Mouse (Mus musculus) heart, postnatal 14 days (tissue): ENCODE measurements around the gene Aurkb. TPM values are rescaled to one million over a fixed set of nuclear protein-coding genes. Genes with fewer than 3 reads are reported as not detected.
"Not testable (repeated sequence)": the region's sequence is repeated elsewhere in the genome, so short reads cannot be mapped to it uniquely, and the experiment has no call there.

Source experiments
- DNase-seq, 2 experiments: peaks; one replicate each; pipeline ENCODE4 v3.0.0; 2021 to 2022
- intact Hi-C: fragments of 180-260 bp; cut with DNase I; formaldehyde crosslinking; loops from one replicate; pipeline ENCODE4 v1.15.1; 2025
- total RNA-seq, 2 experiments: library from RNA; stranded (reverse); gene quantifications; 2 replicates each; pipeline ENCODE4 v1.2.3; 2021

The Aurkb gene
- total RNA-seq, 2 experiments from 2014 or later, result 3.6 to 8.1 TPM

DNA sequence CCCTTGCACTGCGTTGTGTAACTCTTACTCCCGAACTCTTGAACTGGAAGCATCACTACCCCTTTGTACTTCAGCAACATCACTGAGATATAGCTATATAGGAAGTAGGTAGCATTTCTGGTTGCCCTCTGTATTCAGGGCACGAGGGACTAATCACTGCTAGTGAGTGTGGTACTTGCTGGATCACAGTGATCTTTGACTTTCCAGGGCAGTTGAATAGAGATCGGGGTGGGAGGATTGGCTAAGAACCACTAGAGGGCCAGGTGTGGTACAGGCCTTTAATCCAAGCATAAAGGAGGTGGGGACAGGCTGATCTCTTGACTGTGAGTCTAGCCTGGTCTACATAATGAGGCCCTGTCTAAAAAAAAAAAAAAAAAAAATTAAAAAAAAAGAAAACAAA is 47.4 kb downstream of the Aurkb start:
- DNase-seq, result no peak
- intact Hi-C loops, result loop anchor here (10.0 kb wide), 1 partner anchor 322 kb away; the partner anchor contains the start of gene Kdm6b

GRCm38 (mm10) chr11:69093856-69094255 is 48.4 kb downstream of the Aurkb start:
- intact Hi-C loops, result loop anchor here (10.0 kb wide), 1 partner anchor 321 kb away; the partner anchor contains the start of gene Kdm6b
- DNase-seq, result not testable (repeated sequence)

DNA sequence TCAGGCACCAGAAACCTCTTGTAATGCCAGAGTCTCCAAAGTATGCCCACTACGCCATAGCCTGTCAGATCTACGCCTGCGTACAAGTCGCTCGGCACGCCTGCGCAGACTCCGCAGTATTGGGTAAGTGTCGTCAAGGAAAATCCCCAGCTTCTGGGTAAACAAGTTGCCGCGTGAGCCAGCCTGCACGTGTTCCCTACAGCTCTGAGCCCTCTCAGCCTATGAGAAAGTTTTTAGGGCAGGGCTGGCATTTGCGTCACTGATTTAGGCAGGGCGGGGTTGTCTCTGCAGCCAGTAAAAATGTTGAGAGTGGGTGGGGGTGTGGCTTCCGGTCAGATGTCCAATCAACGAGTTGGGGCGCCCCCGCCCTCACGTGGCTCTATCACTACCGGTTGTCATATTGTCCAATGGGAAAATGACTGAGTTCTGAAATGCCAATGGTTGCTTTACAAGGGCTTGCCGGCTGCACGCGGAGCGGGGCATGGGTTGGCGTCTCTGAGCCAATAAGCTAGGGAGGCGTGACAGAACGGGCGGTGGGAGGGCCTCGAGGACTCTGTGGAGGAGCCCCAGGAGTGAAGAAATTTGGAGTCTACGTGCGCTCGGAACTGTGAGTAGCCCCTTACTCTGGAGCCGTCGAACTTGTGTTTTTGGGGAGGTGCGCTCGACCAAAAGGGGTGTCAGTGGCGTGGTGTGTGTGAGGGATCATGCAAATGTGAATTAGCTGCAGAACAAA is 49.4 kb downstream of the Aurkb start, which contains the start of gene Per1:
Gene Per1, plus strand, starts transcription at position 521 of the 733 bp plus-strand sequence.
- peak; percentile 96 to 97 for DNase-seq
- intact Hi-C loops, result loop anchor here (10.0 kb wide), 1 partner anchor 320 kb away; the partner anchor contains the start of gene Kdm6b

DNA sequence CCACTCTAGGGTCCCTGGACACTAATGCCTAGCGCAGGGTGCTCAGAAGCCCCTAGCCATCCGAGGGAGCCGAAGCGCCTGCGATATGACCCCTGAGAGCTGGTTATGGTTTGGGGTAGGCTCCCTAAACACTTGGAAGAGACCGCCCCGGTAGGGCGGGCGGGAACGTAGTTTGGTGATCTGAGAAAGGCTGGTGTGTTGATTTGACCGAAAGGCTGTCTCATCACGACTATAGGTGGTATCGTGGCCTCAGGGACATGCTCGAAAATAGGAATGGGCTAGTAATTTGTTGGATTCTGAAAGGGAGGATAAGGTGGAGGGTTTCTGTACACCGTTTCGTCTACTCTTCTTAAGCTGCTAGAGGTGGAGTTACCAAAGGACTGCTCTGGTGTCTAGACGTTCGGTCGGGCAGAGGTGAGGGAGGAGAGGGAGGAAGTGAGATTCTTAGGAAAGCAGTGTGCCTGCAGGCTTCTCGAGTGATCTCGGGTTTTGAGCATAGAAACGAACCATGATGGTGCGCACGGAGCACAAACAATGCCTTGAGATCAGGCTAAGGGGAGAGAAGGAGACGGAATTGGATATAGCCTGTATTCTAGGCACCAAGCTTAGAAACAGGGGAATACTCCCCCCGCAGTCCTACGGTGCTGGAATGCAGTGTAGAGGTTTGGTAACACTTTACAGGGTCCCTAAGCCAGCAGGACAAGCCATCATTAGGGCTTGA is 50.2 kb downstream of the Aurkb start:
- DNase-seq, result peak in 1 of 2 experiments; percentile 53
- intact Hi-C loops, result loop anchor here (10.0 kb wide), 1 partner anchor 319 kb away; the partner anchor contains the start of gene Kdm6b

- intact Hi-C loops, result loop anchor here (10.0 kb wide), 1 partner anchor 318 kb away; the partner anchor contains the start of gene Kdm6b
- no peak for DNase-seq
These were observed 51.0 kb downstream of the Aurkb start for GRCm38 (mm10) chr11:69096360-69096986.

- peak; percentile 100 for DNase-seq
- intact Hi-C loops, result loop anchor here (10.0 kb wide), 1 partner anchor 318 kb away; the partner anchor contains the start of gene Kdm6b
These were observed 51.8 kb downstream of the Aurkb start for GRCm38 (mm10) chr11:69096987-69097900.

- intact Hi-C loops, result loop anchor here (10.0 kb wide), 1 partner anchor 317 kb away; the partner anchor contains the start of gene Kdm6b
- DNase-seq, result no peak
These were observed 52.8 kb downstream of the Aurkb start for GRCm38 (mm10) chr11:69098039-69098761.

- intact Hi-C loops, result loop anchor here (10.0 kb wide), 1 partner anchor 316 kb away; the partner anchor contains the start of gene Kdm6b
- DNase-seq, result peak; percentile 98 to 99
These were observed 53.3 kb downstream of the Aurkb start for GRCm38 (mm10) chr11:69098762-69099091.

- intact Hi-C loops, result loop anchor here (10.0 kb wide), 1 partner anchor 315 kb away; the partner anchor contains the start of gene Kdm6b
- peak; percentile 92 for DNase-seq
These were observed 53.9 kb downstream of the Aurkb start for GRCm38 (mm10) chr11:69099177-69099914.

- intact Hi-C loops, result loop anchor here (1.0 to 10.0 kb wide), 3 partner anchors 18 to 815 kb away; partner anchors contain the start of genes Gps2 and Kdm6b
- DNase-seq, result peak; percentile 96
These were observed 54.5 kb downstream of the Aurkb start for GRCm38 (mm10) chr11:69099915-69100345.

- no peak for DNase-seq
- intact Hi-C loops, result loop anchor here (1.0 to 10.0 kb wide), 3 partner anchors 9 to 814 kb away; partner anchors contain the start of gene Gps2
These were observed 55.4 kb downstream of the Aurkb start for GRCm38 (mm10) chr11:69100639-69101360.

Other genes with a start within 250 kb of the Aurkb start
- 10 to 100 TPM; 56.1 to 59.6 TPM for gene Ndel1, start 173.8 kb upstream of the Aurkb start, total RNA-seq
- gene Rnf222, start 157.1 kb upstream of the Aurkb start, total RNA-seq, result under 1 TPM in 1 of 2 experiments, not detected in 1; 0.15 TPM
- gene Rpl26, start 144.1 kb upstream of the Aurkb start, total RNA-seq, result 100 to 1,000 TPM; 607 to 680 TPM
- not detected for gene Odf4, start 118.6 kb upstream of the Aurkb start, total RNA-seq
- 10 to 100 TPM; 37.9 to 46.1 TPM for gene Arhgef15, start 88.2 kb upstream of the Aurkb start, total RNA-seq
- gene Slc25a35, start 77.5 kb upstream of the Aurkb start, total RNA-seq, result 1 to 10 TPM; 4.5 to 5.5 TPM
- gene Rangrf, start 70.5 kb upstream of the Aurkb start, total RNA-seq, result 10 to 100 TPM; 51.9 to 61.2 TPM
- gene Pfas, start 37.2 kb upstream of the Aurkb start, total RNA-seq, result 1 to 10 TPM; 7.6 to 7.7 TPM
- gene Ctc1, start 29.7 kb upstream of the Aurkb start, total RNA-seq, result 10 to 100 TPM; 13.1 to 16.5 TPM
- gene Borcs6, start 14.1 kb downstream of the Aurkb start, total RNA-seq, result 10 to 100 TPM; 15.9 to 16.2 TPM
- 1 to 10 TPM; 5.2 to 5.4 TPM for gene Tmem107, start 25.2 kb downstream of the Aurkb start, total RNA-seq
- gene Vamp2, start 42.8 kb downstream of the Aurkb start, total RNA-seq, result 10 to 100 TPM; 68.8 to 72.6 TPM
- 100 to 1,000 TPM; 100 to 103 TPM for gene Per1, start 49.6 kb downstream of the Aurkb start, total RNA-seq
- gene Hes7, start 74.8 kb downstream of the Aurkb start, total RNA-seq, result under 1 TPM; 0.14 to 0.32 TPM
- under 1 TPM; 0.33 to 0.44 TPM for gene 9130213A22Rik, start 76.9 kb downstream of the Aurkb start, total RNA-seq
- gene Aloxe3, start 80.2 kb downstream of the Aurkb start, total RNA-seq, result not detected
- not detected for gene Alox12b, start 111.3 kb downstream of the Aurkb start, total RNA-seq
- 1 to 10 TPM in 1 of 2 experiments, under 1 TPM in 1; 0.88 to 1.7 TPM for gene Alox8, start 152.2 kb downstream of the Aurkb start, total RNA-seq
- gene Gucy2e, start 191.4 kb downstream of the Aurkb start, total RNA-seq, result 1 to 10 TPM in 1 of 2 experiments, under 1 TPM in 1; 1.00 to 1.3 TPM